Mouse (Mus musculus): ENCODE measurements around the gene Ntn1.

The Ntn1 gene

DNA sequence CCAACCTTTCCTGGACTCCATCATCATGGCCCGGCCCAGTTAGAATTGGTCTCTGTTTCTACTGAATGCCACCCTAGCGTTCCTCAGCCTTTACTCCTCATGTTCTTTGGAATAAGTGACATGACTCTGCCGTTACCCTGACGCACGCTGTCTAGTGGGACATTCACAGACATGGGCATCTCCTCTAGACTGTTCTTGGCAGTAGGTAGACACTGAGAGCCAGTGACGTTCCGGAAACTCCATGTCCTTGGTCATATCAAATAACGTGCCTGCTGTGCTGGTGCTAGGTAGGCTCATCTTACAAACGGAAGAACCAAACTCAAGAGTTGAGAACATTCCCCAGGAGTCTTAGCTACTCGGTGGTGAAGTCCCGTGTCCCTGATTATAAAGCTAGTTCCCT, 203.2 kb downstream of the Ntn1 start:
- in situ Hi-C loops (cut with MboI; ENCODE audit: low sequenced_read_pairs) = no loop called here

DNA sequence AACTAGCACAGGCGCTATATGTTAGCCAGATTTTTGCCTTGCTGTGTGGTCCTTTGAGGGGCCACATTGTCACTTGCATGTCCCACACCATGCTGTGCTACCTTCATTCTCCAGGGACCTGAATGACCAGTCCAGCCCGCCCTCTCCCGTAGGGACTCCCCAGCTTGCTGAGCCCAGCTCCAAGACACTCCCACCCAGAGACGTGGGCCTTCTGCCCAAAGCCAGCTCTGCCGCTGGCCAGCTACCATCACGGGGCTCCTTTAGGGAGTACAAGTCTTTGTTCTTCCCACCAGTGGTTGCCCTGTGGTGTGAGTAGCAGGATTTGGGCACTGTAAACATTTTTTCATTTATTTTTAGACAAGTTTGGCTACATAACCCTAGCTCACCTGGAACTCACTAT, 204.1 kb downstream of the Ntn1 start:
- in situ Hi-C loops (cut with MboI; ENCODE audit: low sequenced_read_pairs) = no loop called here

DNA sequence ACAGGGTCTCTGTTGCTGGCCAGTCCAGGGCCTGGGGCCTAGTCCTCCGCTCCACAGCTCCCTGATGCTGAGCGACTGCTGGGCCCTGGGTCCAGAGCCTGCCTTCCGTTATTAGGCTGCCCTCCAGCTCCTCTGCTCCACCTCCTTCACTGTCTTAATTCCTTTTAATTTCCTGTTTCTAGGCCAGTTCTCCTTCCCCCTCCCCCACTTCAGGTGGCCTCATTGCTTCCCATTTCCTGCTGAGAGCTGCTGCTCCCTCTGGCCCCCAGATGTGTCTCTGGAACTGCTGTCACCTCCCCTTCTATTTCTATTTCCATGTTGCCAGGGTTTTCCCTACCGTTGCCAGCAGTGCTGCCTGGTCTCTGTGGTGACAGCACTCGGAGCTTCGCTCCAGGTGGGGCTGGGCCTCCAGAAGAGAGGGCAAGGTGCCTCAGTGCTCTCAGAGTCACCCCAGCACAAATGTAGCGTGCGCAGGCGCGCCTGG, 204.9 kb downstream of the Ntn1 start:
- in situ Hi-C loops (cut with MboI; ENCODE audit: low sequenced_read_pairs) = no loop called here

DNA sequence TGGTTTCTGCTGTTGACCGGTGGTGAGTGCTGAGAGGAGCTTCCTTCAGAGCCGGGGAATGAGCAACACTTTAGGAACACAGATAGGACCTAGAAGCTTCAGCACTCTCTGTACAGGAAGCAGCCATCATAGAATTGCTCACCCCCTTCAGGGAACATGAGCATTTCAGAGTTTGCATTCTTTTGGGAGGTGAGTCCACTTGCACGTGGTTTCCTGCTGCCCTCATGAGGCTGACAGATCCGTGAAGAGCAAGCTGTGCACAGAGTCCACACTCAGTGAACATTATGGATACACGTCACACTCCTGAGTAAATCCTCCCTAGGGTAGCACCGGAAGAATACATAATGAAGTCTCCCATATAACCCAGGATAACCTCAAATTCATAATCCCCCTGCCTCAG, 205.5 kb downstream of the Ntn1 start:
- in situ Hi-C loops (cut with MboI; ENCODE audit: low sequenced_read_pairs) = no loop called here

DNA sequence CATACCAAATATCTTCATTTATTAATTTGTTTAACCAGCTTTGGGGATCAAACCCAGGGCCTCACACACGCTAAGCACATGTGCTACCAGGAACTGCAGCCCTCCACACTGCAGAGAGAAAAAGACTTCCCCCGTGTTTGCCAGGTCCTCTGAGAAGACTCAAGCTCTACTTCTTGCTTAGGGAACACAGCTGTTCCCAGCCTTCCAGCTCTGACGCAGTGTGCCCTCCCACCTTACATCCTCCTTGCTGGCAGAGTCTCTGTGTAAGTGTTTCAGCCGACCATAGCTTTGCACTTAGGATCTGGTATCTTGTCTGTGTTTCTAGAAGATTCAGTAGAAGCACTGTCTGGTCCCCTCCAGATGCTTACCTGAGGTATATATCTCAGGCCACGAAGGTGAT, 209.8 kb downstream of the Ntn1 start:
- in situ Hi-C loops (cut with MboI; ENCODE audit: low sequenced_read_pairs) = no loop called here

- in situ Hi-C loops (cut with MboI; ENCODE audit: low sequenced_read_pairs) = no loop called here
Measured at GRCm38 (mm10) chr11:68188695-68189201, 211.9 kb downstream of the Ntn1 start.

DNA sequence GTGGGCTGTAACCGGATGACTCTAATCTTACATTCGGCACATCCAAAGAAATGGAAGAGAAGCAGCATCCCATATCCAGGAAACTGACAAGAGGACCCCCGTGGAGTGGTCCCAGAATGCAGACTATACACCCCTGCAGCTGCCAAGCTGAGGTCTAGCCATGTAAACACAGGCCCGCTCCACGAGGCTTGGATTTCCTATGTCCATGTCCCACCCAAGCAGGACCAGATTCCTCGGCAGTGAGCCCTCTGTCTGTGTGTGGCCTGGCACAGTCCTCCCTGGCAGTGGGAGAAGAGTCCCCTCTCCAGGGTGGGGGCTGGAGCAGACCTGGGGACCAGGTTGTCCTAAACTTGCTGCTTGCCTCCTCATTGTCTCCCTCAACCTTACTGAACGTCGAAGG, 213.4 kb downstream of the Ntn1 start:
- in situ Hi-C loops (cut with MboI; ENCODE audit: low sequenced_read_pairs) = no loop called here

- in situ Hi-C loops (cut with MboI; ENCODE audit: low sequenced_read_pairs) = no loop called here
Measured at GRCm38 (mm10) chr11:68185647-68186046, 215.0 kb downstream of the Ntn1 start.

DNA sequence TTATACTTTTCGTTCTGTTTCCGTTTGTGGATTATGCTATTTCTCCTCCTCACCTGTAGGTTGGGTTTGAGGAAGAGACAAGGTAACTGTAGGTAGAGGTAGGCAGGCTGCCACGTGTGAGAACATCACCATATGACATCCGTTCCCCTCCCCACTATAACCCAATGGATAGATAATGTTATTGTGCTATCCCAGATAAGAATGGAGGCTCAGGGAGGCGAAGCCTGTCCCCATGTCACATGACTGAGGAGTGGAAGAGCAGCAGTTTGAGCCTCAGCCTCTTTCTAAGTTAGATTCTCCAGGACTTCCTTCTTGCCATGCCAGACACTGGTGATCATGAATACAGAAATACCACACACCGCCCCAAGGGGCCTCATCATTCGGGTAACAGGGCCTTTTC, 223.2 kb downstream of the Ntn1 start:
- in situ Hi-C loops (cut with MboI; ENCODE audit: low sequenced_read_pairs) = no loop called here

GRCm38 (mm10) chr11:68176550-68176949, 224.1 kb downstream of the Ntn1 start:
- in situ Hi-C loops (cut with MboI; ENCODE audit: low sequenced_read_pairs) = no loop called here

DNA sequence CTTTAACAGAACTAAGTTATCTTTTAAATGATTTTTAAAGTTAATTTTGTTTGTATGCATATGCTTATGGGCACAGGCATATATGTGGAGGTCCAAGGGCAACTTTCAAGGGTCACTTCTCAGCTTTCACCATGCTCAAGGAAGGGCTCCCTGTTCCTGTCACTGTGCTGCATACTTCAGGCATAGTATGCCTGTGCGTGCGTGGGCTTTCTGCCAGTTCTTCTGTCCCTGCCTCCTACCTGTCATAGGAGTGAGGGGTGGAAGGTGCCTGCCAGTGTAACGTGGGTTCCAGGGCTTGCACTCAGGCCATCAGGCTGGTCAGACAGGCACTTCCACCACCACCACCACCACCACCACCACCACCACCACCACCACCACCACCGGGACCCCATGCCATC, 228.0 kb downstream of the Ntn1 start:
- in situ Hi-C loops (cut with MboI; ENCODE audit: low sequenced_read_pairs) = no loop called here

GRCm38 (mm10) chr11:68171973-68172647, 228.5 kb downstream of the Ntn1 start:
- in situ Hi-C loops (cut with MboI; ENCODE audit: low sequenced_read_pairs) = no loop called here

- in situ Hi-C loops (cut with MboI; ENCODE audit: low sequenced_read_pairs) = no loop called here
Measured at GRCm38 (mm10) chr11:68168427-68168826, 232.2 kb downstream of the Ntn1 start.

DNA sequence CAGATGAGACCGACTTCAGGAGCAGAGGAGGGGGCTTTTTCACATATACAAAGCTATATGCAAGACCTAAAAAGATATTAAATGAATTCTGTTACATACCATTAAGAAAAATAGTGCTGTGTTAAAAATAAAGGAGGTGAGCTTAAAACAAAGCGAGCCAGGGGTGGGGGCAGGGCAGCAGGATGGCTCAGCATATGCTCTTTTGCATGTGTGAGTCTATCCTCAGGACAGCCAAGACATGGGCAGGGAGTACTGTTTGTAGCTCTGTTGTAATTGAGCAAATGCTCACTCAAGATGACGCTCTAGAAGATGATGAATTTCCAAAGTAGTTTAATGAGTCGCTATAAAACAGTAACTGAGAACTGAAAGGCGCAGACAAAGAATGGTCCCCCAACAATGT, 236.2 kb downstream of the Ntn1 start:
- in situ Hi-C loops (cut with MboI; ENCODE audit: low sequenced_read_pairs) = no loop called here

DNA sequence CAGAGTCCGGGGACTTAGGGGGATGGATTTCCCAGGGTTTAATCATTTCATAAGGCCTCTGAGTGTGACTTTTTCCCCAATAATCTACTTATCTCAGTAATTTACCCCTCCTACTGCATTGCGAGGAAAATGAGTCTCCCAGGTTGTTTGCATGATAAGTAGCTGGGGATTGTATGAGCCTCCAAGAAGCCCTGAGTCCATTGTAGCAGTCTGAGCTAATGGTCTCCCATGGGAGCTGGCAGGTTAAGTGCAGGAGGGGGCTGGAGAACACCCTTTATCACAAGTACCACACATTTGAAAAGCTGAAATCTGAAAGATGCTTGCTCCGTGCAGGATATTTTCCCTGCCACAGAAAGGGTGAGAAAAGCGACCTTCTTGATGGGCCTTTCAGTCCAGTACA, 240.8 kb downstream of the Ntn1 start:
- in situ Hi-C loops (cut with MboI; ENCODE audit: low sequenced_read_pairs) = no loop called here

Data from CH12F3 (cell line).